Mouse (Mus musculus) cerebellum, adult 2 months (tissue): ENCODE measurements around the gene Ankrd40. TPM values are rescaled to one million over a fixed set of nuclear protein-coding genes. Genes with fewer than 3 reads are reported as not detected.

Experiments used
- DNase-seq, 2 experiments: peaks; one replicate each; pipeline ENCODE4 v3.0.0; 2021
- H3K27ac ChIP-seq: fragments of 200-500 bp; 2 replicates; pipeline ENCODE4 v1.5.1; 2012; ENCODE audit warnings: low read length, control low read depth, inconsistent platforms; ENCODE audit not compliant: insufficient read depth
- H3K27me3 ChIP-seq: fragments of 200-500 bp; 2 replicates; pipeline ENCODE4 v1.6.1; 2012; ENCODE audit warnings: inconsistent platforms, mild to moderate bottlenecking, low read length, moderate library complexity; ENCODE audit not compliant: control insufficient read depth, insufficient read depth
- H3K4me1 ChIP-seq: fragments of 200-500 bp; 2 replicates; pipeline ENCODE4 v1.6.1; 2011; ENCODE audit warnings: low read length; ENCODE audit not compliant: control insufficient read depth, insufficient read depth
- H3K4me3 ChIP-seq: fragments of 200-500 bp; replicated peaks from 2 replicates; pipeline ENCODE3; 2011; ENCODE audit warnings: mild to moderate bottlenecking, low read depth, low read length, control low read depth; ENCODE audit not compliant: insufficient read depth
- CTCF ChIP-seq: fragments of 200-500 bp; IDR thresholded peaks from 2 replicates; pipeline ENCODE4 v1.5.1; 2011; ENCODE audit warnings: low read depth, mild to moderate bottlenecking, control low read depth, low read length, moderate library complexity, borderline replicate concordance; ENCODE audit not compliant: insufficient read depth
- POLR2A ChIP-seq: fragments of 200-500 bp; IDR thresholded peaks from 2 replicates; pipeline ENCODE4 v1.6.1; 2011; ENCODE audit warnings: low read length, control low read depth, borderline replicate concordance; ENCODE audit not compliant: insufficient read depth
- WGBS: fragments of 180-500 bp; shearing (Covaris S2); methylation state at CpG from one replicate; pipeline ENCODE4 v1.1.7; 2018; 5-methylcytosine and 5-hydroxymethylcytosine counted together
- polyA plus RNA-seq: library from polyadenylated mRNA; depleted of rRNA; stranded (reverse); fragments of >200 nt; gene quantifications from 2 replicates; pipeline ENCODE4 v1.2.3, GENCODE M21; 2012

Ankrd40 gene
- polyA plus RNA-seq, 1 experiment: 243 TPM

GRCm38 (mm10) chr11:94339732-94340585, 12.2 kb downstream of the Ankrd40 start:
- H3K27me3 ChIP-seq: no peaks in the 10 kb centered on the region
- 50% methylated on average over 18 of the region's 18 CpGs for WGBS

GRCm38 (mm10) chr11:94340948-94341933, 13.4 kb downstream of the Ankrd40 start:
- no peak for DNase-seq
- no peak overlapping the region for H3K27ac ChIP-seq
- no peak for TF ChIP-seq POLR2A
- no peak for TF ChIP-seq CTCF
- H3K27me3 ChIP-seq: no peaks in the 10 kb centered on the region
- H3K4me1 ChIP-seq: peaks cover 24% of the 10 kb centered on the region
- H3K4me3 ChIP-seq: no peak overlapping the region
- WGBS: 72% methylated on average over 10 of the region's 10 CpGs

More at GRCm38 (mm10) chr11:94339732-94340585, 12.2 kb downstream of the Ankrd40 start:
- Histone ChIP-seq H3K4me3 (no peak overlapping the region), H3K27ac (no peak overlapping the region), H3K4me1 (peaks cover 24% of the 10 kb centered on the region)
- DNase-seq: peak; percentile 62 to 75
- TF ChIP-seq CTCF: peak; percentile 82
- no peak for TF ChIP-seq POLR2A

GRCm38 (mm10) chr11:94342114-94342905, 14.5 kb downstream of the Ankrd40 start:
- H3K4me1 ChIP-seq: peaks cover 24% of the 10 kb centered on the region
- no peak overlapping the region for H3K4me3 ChIP-seq
- no peaks in the 10 kb centered on the region for H3K27me3 ChIP-seq
- no peak for DNase-seq
- H3K27ac ChIP-seq: no peak overlapping the region
- 51% methylated on average over 13 of the region's 13 CpGs for WGBS
- TF ChIP-seq POLR2A: no peak
- no peak for TF ChIP-seq CTCF

- H3K27me3 ChIP-seq: no peaks in the 10 kb centered on the region
- no peak overlapping the region for H3K4me3 ChIP-seq
- 7% methylated on average over 5 of the region's 5 CpGs for WGBS
- no peak overlapping the region for H3K27ac ChIP-seq
- TF ChIP-seq CTCF (no peak), POLR2A (no peak)
- peaks cover 24% of the 10 kb centered on the region for H3K4me1 ChIP-seq
- peak; percentile 38 to 49 for DNase-seq
Measured at GRCm38 (mm10) chr11:94343955-94344358, 16.2 kb downstream of the Ankrd40 start.

- 86% methylated on average over 1 of the region's 1 CpGs for WGBS
- no peak overlapping the region for H3K27ac ChIP-seq
- no peak for TF ChIP-seq CTCF
- TF ChIP-seq POLR2A: no peak
Measured at GRCm38 (mm10) chr11:94344470-94344869, 16.7 kb downstream of the Ankrd40 start.

GRCm38 (mm10) chr11:94345926-94346325, 18.1 kb downstream of the Ankrd40 start:
- 86% methylated on average over 10 of the region's 10 CpGs for WGBS
- no peak for TF ChIP-seq POLR2A
- TF ChIP-seq CTCF: no peak

More at GRCm38 (mm10) chr11:94344470-94344869, 16.7 kb downstream of the Ankrd40 start:
- DNase-seq: no peak
- Histone ChIP-seq H3K4me1 (peaks cover 24% of the 10 kb centered on the region), H3K27me3 (no peaks in the 10 kb centered on the region), H3K4me3 (no peak overlapping the region)

GRCm38 (mm10) chr11:94346611-94347010, 18.8 kb downstream of the Ankrd40 start:
- no peak overlapping the region for H3K4me3 ChIP-seq
- 52% methylated on average over 3 of the region's 3 CpGs for WGBS
- no peak for DNase-seq
- H3K27ac ChIP-seq: no peak overlapping the region
- TF ChIP-seq CTCF (no peak), POLR2A (no peak)
- peaks cover 24% of the 10 kb centered on the region for H3K4me1 ChIP-seq
- H3K27me3 ChIP-seq: no peaks in the 10 kb centered on the region

More at GRCm38 (mm10) chr11:94345926-94346325, 18.1 kb downstream of the Ankrd40 start:
- H3K27ac ChIP-seq: no peak overlapping the region
- H3K27me3 ChIP-seq: no peaks in the 10 kb centered on the region
- DNase-seq: no peak
- peaks cover 24% of the 10 kb centered on the region for H3K4me1 ChIP-seq
- no peak overlapping the region for H3K4me3 ChIP-seq
